ENCODE assay signal across 9 mouse cellular contexts in genomic region chr14:54640946-54641304, GRCm38 (mm10). TPM values are rescaled to one million over a fixed set of nuclear protein-coding genes. Genes with fewer than 3 reads are reported as not detected.
DNase-seq lines count a peak whose midpoint lies in the region; ATAC-seq and TF ChIP-seq lines count a peak whose summit lies in the region.
"Had no signal": no experiment of that assay in that cellular context is flagged by ENCODE, and none has a peak within 500 bp of the region (broad histone marks: within the 10 kb centered on the region; RNA-seq: fewer than 3 reads in every experiment).

Gene Gm17606, plus strand, starts transcription at chr14:54640952.

- peak within 1 kb of the TSS; percentile 95 for H3K4me2 ChIP-seq in forebrain, embryonic 14.5 days (ENCODE audit: low read length)
- peak within 1 kb of the TSS; percentile 100 for H3K4me2 ChIP-seq in liver, embryonic 13.5 days

- H3K79me3 ChIP-seq in C2C12 (ENCODE audit: low read depth), result no peaks in the 10 kb centered on the region

- peak; percentile 56; the same call in 1 of the 2 replicates for ATAC-seq in forebrain, embryonic 14.5 days
- no peak for ATAC-seq in liver, embryonic 13.5 days (ENCODE audit: low read depth)

- 0% methylated on average over 17 of the region's 28 CpGs for WGBS in forebrain, embryonic 14.5 days
- WGBS in liver, embryonic 13.5 days (ENCODE audit: insufficient replicate concordance), result 1% methylated on average over 28 of the region's 28 CpGs

- peak within 1 kb of the TSS; percentile 89 for H3ac ChIP-seq in C2C12 (ENCODE audit: control insufficient read depth, insufficient read length, low read depth)

- H3K9ac ChIP-seq in forebrain, embryonic 14.5 days (ENCODE audit: low read length), result peak within 1 kb of the TSS; percentile 95
- peak within 1 kb of the TSS; percentile 78 for H3K9ac ChIP-seq in liver, embryonic 13.5 days

- peak within 1 kb of the TSS; percentile 86 for H3K27ac ChIP-seq in forebrain, embryonic 14.5 days (ENCODE audit: low read depth, low read length)
- peak within 1 kb of the TSS; percentile 66 for H3K27ac ChIP-seq in liver, embryonic 13.5 days

- H3K9me3 ChIP-seq in forebrain, embryonic 14.5 days (replicated peaks; ENCODE audit: control insufficient read depth, low read length), result no peaks in the 10 kb centered on the region
- H3K9me3 ChIP-seq in liver, embryonic 13.5 days (replicated peaks), result no peaks in the 10 kb centered on the region

- peak; percentile 83 for DNase-seq in heart, adult 11 months
- no peak for DNase-seq in heart, adult 9 months (ENCODE audit: low spot score in 2 of 2)
- DNase-seq in forebrain, embryonic 14.5 days (ENCODE audit: low spot score), result no peak
- DNase-seq in liver, embryonic 13.5 days, result no peak
- DNase-seq in retina, postnatal 1 day, result no peak
- no peak for DNase-seq in layer of hippocampus, postnatal 14 days (ENCODE audit: low spot score in 2 of 2)
- DNase-seq in ovary, adult 18-20 months (ENCODE audit: low spot score), result no peak

- H3K4me3 ChIP-seq in C2C12 (ENCODE audit: insufficient read depth, poor library complexity, severe bottlenecking), result peak within 1 kb of the TSS; percentile 36
- H3K4me3 ChIP-seq in forebrain, embryonic 14.5 days (ENCODE audit: low read depth, low read length), result peak within 1 kb of the TSS; percentile 74
- H3K4me3 ChIP-seq in liver, embryonic 13.5 days (replicated peaks), result peak within 1 kb of the TSS; percentile 71

- H3K27me3 ChIP-seq in C2C12 (ENCODE audit: control insufficient read depth, insufficient read depth, insufficient read length), result no peaks in the 10 kb centered on the region
- no peaks in the 10 kb centered on the region for H3K27me3 ChIP-seq in forebrain, embryonic 14.5 days (replicated peaks; ENCODE audit: control insufficient read depth, insufficient read depth, low read length)
- peaks cover 20% of the 10 kb centered on the region for H3K27me3 ChIP-seq in liver, embryonic 13.5 days

- peaks cover 38% of the 10 kb centered on the region for H3K36me3 ChIP-seq in C2C12 (ENCODE audit: control insufficient read depth, insufficient read depth)
- peaks cover 64% of the 10 kb centered on the region for H3K36me3 ChIP-seq in forebrain, embryonic 14.5 days (ENCODE audit: control insufficient read depth, insufficient read depth, low read length)
- peaks cover 40% of the 10 kb centered on the region for H3K36me3 ChIP-seq in liver, embryonic 13.5 days

- TF ChIP-seq CTCF in C2C12 (IDR thresholded peaks at IDR 0.05; ENCODE audit: control insufficient read depth, insufficient read depth, insufficient read length), result no peak

- peaks cover 3% of the 10 kb centered on the region for H3K4me1 ChIP-seq in forebrain, embryonic 14.5 days (ENCODE audit: control insufficient read depth, insufficient read depth, low read length)
- H3K4me1 ChIP-seq in liver, embryonic 13.5 days (replicated peaks), result peaks cover 11% of the 10 kb centered on the region

- H3K79me2 ChIP-seq in C2C12 (ENCODE audit: control insufficient read depth, insufficient read depth), result no peaks in the 10 kb centered on the region

TF ChIP-seq in C2C12, 6 proteins besides CTCF, POLR2A, EP300 and RAD21:
- TF ChIP-seq MYOD1 (IDR thresholded peaks at IDR 0.05; ENCODE audit: control insufficient read depth, insufficient read length, low read depth) (no peak), USF1 (IDR thresholded peaks at IDR 0.05; ENCODE audit: low read depth) (no peak), FOSL1 (IDR thresholded peaks at IDR 0.05; ENCODE audit: insufficient read depth, low read length, poor library complexity, severe bottlenecking) (no peak), CEBPB (IDR thresholded peaks at IDR 0.05; ENCODE audit: low read depth) (no peak), MAX (IDR thresholded peaks at IDR 0.05) (no peak), MYOG (IDR thresholded peaks at IDR 0.05; ENCODE audit: control insufficient read depth, extremely low read depth, insufficient read length) (no peak)
TF ChIP-seq in C2C12: peak in this region for 0.

RNA-seq across cellular contexts. Expression of gene Gm17606, which starts in this region (rescaled TPM):
- not detected for polyA plus RNA-seq in C2C12 (2012; fragmentation: generic; extraction: Trizol)
- not detected in 2 replicates for polyA plus RNA-seq in forebrain, embryonic 14.5 days (2014; fragmentation: Nextera tagmentation; extraction: Ambion mirVana)
- polyA plus RNA-seq in liver, embryonic 13.5 days (2015; fragmentation: Nextera tagmentation; extraction: Ambion mirVana), result not detected in 2 replicates
- not detected for total RNA-seq in layer of hippocampus, postnatal 14 days (2021)
- total RNA-seq: left cerebral cortex, postnatal 10 days had no signal

Comparison
In these comparisons a context has a peak if more than half of its experiments do, and no peak if none do; other contexts are left out.
1. Peak in ATAC-seq, H3K4me3 ChIP-seq, H3K27ac ChIP-seq, H3K9ac ChIP-seq and H3K4me2 ChIP-seq in forebrain, embryonic 14.5 days; RNA of the gene not detected or under 1 TPM.